Mouse (Mus musculus) kidney, embryonic 14.5 days (tissue): Measurements from ENCODE around the gene Lrrc23. TPM values are rescaled to one million over a fixed set of nuclear protein-coding genes. Genes with fewer than 3 reads are reported as not detected.
A peak's percentile ranks its signal among the peaks of the same experiment; 100 is the strongest.

Experiments used
- ATAC-seq: fragments of 200-750 bp; cut with Nextera tagmentation; 2 replicates; pipeline ENCODE4 v1.8.0; 2017; ENCODE audit warnings: moderate number of reproducible peaks, mild to moderate bottlenecking, moderate TSS enrichment, moderate library complexity; ENCODE audit not compliant: low FRiP score, low TSS enrichment
- H3K27ac ChIP-seq: fragments of 300-500 bp; sonication (generic); 2 replicates; pipeline ENCODE4 v1.5.1; 2014; ENCODE audit warnings: low read depth, mild to moderate bottlenecking, low read length, moderate library complexity, mixed read lengths
- H3K27me3 ChIP-seq: fragments of 300-500 bp; sonication (generic); 2 replicates; pipeline ENCODE4 v1.6.1; 2014; ENCODE audit warnings: mild to moderate bottlenecking, low read length; ENCODE audit not compliant: control insufficient read depth, insufficient read depth
- H3K36me3 ChIP-seq: fragments of 300-500 bp; sonication (generic); 2 replicates; pipeline ENCODE4 v1.6.1; 2014; ENCODE audit warnings: low read length, mixed read lengths; ENCODE audit not compliant: control insufficient read depth, insufficient read depth
- H3K4me1 ChIP-seq: fragments of 300-500 bp; sonication (generic); 2 replicates; pipeline ENCODE4 v1.6.1; 2014; ENCODE audit warnings: low read length, mixed read lengths; ENCODE audit not compliant: control insufficient read depth, insufficient read depth
- H3K4me2 ChIP-seq: fragments of 300-500 bp; sonication (generic); replicated peaks from 2 replicates; pipeline ENCODE4 v1.6.1; 2014; ENCODE audit warnings: low read depth, mild to moderate bottlenecking, low read length
- H3K4me3 ChIP-seq: fragments of 300-500 bp; sonication (generic); 2 replicates; pipeline ENCODE4 v1.5.1; 2014; ENCODE audit warnings: mild to moderate bottlenecking, low read length
- H3K9ac ChIP-seq: fragments of 300-500 bp; sonication (generic); 2 replicates; pipeline ENCODE4 v1.6.1; 2014; ENCODE audit warnings: low read depth, mild to moderate bottlenecking, low read length, moderate library complexity
- H3K9me3 ChIP-seq: fragments of 300-500 bp; sonication (generic); 2 replicates; pipeline ENCODE4 v1.6.1; 2016; ENCODE audit warnings: low read length; ENCODE audit not compliant: control insufficient read depth
- WGBS: fragments of 180-500 bp; shearing (Covaris S2); extraction: QIAGEN DNeasy Blood & Tissue Kit; methylation state at CpG from one replicate; pipeline ENCODE4 v1.1.7; 2014; 5-methylcytosine and 5-hydroxymethylcytosine counted together
- polyA plus RNA-seq: library from polyadenylated mRNA; unstranded; fragments of >200 nt; fragmentation: Nextera tagmentation; extraction: Ambion mirVana; gene quantifications from 2 replicates; pipeline ENCODE4 v1.2.1, GENCODE M21; 2014

Gene Lrrc23
- polyA plus RNA-seq, 1 experiment from 2014 or later: 0.39 TPM

DNA sequence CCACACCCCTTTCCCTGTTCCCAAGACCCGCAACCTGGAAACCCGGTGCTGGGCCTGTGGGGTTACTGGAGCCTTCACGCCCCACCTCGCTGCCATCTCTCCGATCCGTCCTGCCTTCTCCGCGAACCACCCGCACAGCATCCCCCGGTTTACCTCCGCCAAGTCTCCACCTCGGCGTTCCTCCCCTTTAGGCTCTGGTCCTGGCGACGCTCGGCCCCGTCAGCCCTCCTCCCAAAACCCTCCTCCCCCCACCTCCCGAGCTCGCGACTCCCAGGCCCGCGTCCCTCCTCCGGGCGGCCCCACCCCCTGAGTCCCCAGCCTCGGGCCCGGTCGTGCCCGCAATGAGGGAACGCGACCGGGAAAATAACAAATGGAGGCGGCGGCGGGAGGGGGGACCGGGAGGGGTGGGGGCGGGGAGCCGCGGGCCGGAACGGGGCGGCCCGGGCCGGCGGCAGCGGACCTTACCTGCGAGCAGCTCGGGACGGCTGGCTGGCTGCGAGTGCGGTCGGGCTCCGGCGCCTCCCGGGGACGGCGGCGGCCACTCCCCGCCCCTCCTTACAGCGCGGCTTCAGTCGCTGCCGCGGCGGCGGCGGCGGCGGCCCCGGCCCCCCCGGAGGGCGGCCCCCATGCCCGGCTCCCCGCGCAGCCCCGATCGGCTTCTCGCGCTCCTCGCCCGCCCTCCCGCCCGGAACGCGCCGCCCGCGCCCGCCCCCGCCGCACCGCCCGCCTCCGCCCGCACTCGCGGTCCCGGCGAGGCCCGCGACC, 23.5 kb downstream of the Lrrc23 start, which contains the start of the genes Gm45234 and Atn1:
Gm45234 (minus strand) TSS at position 191 of the 765 bp plus-strand sequence.
Atn1 (minus strand) TSS at position 694 of the 765 bp plus-strand sequence.
- peaks cover 43% of the 10 kb centered on the region for H3K4me1 ChIP-seq
- peak; percentile 54 for ATAC-seq
- peaks cover 5% of the 10 kb centered on the region; the same call in 1 of the 2 replicates for H3K36me3 ChIP-seq
- H3K4me3 ChIP-seq: peak within 1 kb of the TSS; percentile 88
- H3K4me2 ChIP-seq: peak within 1 kb of the TSS; percentile 70
- H3K9ac ChIP-seq: peak within 1 kb of the TSS; percentile 97
- H3K9me3 ChIP-seq: no peaks in the 10 kb centered on the region
- WGBS: under 1% methylated on average over 44 of the region's 100 CpGs
- H3K27me3 ChIP-seq: no peaks in the 10 kb centered on the region
- peak within 1 kb of the TSS; percentile 98 for H3K27ac ChIP-seq

DNA sequence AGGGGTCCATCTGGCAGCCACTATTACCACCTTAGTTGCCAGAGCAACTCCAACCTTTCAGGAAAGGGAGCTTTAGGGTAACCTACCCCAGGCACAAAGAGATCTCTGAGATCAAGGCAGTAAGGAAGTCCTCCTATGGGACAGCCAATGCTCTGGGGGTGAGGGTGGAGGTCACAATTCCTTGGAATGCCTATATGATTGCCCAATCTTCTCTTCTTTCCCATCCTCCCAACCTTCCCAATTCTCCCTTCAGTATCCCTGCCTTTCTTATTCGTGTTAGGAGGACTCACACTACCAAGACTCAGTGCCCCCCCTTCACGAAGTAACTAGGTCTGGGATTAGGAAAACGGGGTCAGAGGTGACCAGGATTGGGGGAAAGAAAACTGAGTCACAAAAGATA, 24.2 kb downstream of the Lrrc23 start:
- Histone ChIP-seq H3K4me2 (peak overlapping the region; percentile 70), H3K27ac (0 out of 2 replicates have a peak overlapping the region, but pooled peaks have one; percentile 98), H3K9ac (peak overlapping the region; percentile 97), H3K4me3 (peak overlapping the region; percentile 88), H3K4me1 (peaks cover 43% of the 10 kb centered on the region), H3K27me3 (no peaks in the 10 kb centered on the region), H3K36me3 (peaks cover 7% of the 10 kb centered on the region; the same call in 1 of the 2 replicates), H3K9me3 (no peaks in the 10 kb centered on the region)
- ATAC-seq: no peak
- 3% methylated on average over 3 of the region's 3 CpGs for WGBS

DNA sequence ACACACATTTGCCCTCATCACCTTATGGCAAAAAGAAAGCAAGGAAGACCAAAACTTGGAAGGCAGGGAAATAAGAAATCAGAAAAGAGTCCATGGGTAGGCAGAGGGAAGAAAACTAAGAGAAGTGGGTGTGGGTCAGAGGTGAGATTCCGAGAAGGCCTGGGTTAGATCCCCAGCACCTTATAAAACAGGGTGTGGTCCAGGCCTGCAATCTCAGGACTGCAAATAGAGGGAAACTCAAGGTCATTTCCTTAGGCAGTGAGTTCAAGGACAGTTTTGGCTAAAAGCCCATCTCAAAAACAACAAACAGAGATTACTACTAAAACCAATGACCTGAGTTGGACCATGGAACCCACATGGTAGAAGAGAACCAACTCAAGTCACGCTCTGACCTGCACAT, 25.7 kb downstream of the Lrrc23 start:
- H3K9me3 ChIP-seq: no peaks in the 10 kb centered on the region
- peaks cover 20% of the 10 kb centered on the region for H3K36me3 ChIP-seq
- H3K4me2 ChIP-seq: no peak overlapping the region
- H3K27ac ChIP-seq: no peak overlapping the region
- no peak for ATAC-seq
- H3K4me3 ChIP-seq: no peak overlapping the region; the same call in 1 of the 2 replicates
- H3K4me1 ChIP-seq: peaks cover 34% of the 10 kb centered on the region
- no peaks in the 10 kb centered on the region for H3K27me3 ChIP-seq
- no peak overlapping the region for H3K9ac ChIP-seq
- WGBS: 89% methylated on average over 2 of the region's 2 CpGs

DNA sequence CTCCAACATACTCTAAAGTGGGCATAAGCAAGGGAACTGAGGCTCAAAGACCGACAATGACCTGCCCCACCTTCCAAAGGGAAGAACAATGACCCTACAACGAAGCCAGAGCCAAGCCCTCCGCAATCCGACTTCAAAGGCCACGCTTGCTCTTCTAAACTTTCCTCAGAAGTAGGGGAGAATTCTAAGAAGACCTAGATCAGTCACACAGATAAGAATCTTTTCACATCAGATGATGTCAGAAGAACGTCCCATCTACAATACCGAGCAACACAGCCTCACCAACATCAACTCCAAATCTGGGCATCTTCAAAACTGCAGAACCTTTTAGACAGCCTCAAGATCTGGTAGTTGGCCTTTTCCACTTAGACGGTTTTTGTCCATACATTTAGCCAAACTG, 29.1 kb downstream of the Lrrc23 start:
- peaks cover 45% of the 10 kb centered on the region for H3K36me3 ChIP-seq
- H3K27ac ChIP-seq: no peak overlapping the region
- 79% methylated on average over 8 of the region's 8 CpGs for WGBS
- H3K4me2 ChIP-seq: no peak overlapping the region
- no peaks in the 10 kb centered on the region for H3K27me3 ChIP-seq
- H3K9ac ChIP-seq: 0 out of 2 replicates have a peak overlapping the region, but pooled peaks have one; percentile 18
- no peak overlapping the region for H3K4me3 ChIP-seq
- no peak for ATAC-seq
- H3K4me1 ChIP-seq: peaks cover 28% of the 10 kb centered on the region
- H3K9me3 ChIP-seq: no peaks in the 10 kb centered on the region

DNA sequence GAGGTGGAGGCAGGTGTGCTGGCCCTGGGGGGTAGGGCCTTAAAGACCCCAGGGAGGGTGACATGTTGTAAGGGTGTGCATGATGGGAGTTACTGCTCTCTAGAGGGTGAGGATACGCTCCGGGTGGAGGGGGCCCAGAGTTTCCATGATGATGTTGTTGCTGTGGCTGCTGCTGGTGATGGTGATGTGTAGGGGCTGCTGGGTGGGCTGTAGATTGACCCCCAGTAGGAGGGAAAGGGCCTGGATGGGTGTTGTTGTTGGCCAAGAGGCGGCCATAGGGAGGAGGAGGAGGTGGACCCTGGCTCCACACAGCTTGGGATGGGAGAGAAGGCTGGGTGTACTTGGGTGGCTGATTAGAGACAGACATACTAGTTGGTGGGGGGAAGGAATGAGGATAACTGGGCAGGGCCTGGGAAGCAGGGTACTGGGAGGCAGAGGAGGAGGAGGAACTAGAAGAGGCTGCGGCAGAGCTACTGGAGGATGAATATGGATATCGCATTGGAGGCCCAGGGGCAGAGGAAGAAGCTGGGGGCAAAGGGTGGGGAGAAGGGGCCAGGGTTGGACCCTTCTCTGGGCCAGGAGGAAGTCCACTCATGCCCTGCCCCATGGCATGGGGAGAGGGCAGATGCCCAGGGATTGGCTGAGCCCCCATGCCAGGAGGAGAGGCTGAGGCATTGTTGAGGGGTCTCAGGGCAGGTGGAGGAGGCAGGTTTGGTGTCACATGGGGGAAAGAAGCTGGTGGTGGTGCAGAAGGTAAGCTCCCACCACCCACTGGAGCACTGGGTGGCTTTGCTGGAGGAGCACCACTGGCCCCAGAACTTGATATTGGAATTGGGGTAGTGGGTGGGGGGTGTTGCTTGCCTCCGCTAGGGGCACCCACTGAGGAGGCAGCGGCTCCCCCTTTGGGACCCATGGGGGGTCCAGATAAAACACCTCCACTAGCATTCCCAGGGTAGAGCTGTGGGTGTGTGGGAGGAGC, 32.6 kb downstream of the Lrrc23 start:
- no peak for ATAC-seq
- peak overlapping the region; percentile 47 for H3K4me3 ChIP-seq
- H3K27ac ChIP-seq: no peak overlapping the region
- no peaks in the 10 kb centered on the region for H3K27me3 ChIP-seq
- H3K9ac ChIP-seq: peak overlapping the region; percentile 86; the same call in 1 of the 2 replicates
- WGBS: 87% methylated on average over 7 of the region's 7 CpGs
- peaks cover 66% of the 10 kb centered on the region for H3K36me3 ChIP-seq
- H3K4me1 ChIP-seq: peaks cover 16% of the 10 kb centered on the region
- no peaks in the 10 kb centered on the region for H3K9me3 ChIP-seq
- H3K4me2 ChIP-seq: peak overlapping the region; percentile 96

DNA sequence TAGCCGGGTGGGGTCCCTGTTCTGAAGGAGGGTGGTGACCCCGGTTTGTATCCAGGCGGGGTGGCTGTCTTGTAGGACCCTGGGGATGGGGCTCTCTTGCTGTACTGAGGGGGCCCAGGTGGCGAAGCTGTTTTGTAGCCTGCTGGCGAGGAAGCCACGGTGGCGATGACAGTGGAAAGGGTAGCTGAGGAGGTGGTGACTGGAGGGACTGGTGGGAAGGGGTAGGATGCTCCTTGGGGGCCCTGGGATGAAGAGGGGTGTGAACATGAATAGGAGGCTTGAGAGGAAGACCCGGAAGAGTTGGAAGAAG, 33.3 kb downstream of the Lrrc23 start:
- Histone ChIP-seq H3K27ac (peak overlapping the region; percentile 91), H3K9me3 (no peaks in the 10 kb centered on the region), H3K36me3 (peaks cover 66% of the 10 kb centered on the region), H3K27me3 (no peaks in the 10 kb centered on the region), H3K4me1 (peaks cover 20% of the 10 kb centered on the region), H3K4me2 (peak overlapping the region; percentile 96), H3K4me3 (peak overlapping the region; percentile 47), H3K9ac (peak overlapping the region; percentile 86)
- ATAC-seq: peak; percentile 4; the same call in 1 of the 2 replicates
- WGBS: 15% methylated on average over 8 of the region's 8 CpGs

DNA sequence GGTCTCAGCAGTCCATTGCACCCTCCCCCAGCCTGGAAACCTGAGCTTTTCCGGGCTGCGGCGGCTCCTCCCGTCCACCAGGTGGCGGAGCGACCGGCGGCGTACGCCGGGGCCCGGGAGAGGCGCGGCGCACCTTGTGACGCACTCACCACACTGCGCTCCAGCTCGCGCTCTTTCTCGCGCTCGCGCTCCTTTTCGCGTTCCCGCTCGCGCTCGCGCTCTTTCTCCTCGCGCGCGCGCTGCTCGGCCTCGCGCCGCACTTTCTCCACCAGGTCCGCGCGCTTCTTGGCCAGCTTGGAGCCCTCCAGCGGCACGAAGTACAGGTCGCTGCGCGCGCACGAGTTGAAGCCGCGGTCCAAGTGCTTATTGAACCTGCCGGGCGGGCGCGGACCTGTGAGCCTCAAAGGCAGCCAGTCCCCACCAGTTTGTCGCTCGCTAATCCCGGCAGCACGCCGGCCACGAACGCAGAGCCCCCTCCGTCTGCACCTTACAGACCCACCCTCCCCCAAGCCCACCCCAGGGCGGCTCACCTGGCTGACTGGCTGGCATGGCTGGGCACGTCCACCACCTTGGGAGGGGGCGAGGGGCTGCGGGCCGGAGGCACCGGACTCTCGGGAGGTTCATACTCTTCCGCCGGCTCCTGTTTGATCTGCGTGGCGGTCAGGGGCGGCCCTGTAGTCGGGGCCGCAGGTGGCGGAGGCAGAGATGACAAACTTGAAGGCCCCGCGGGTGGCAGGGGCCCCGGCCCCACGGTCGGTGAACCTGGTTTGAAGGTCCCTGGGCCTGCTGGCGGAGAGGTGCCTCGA, 33.8 kb downstream of the Lrrc23 start:
- H3K36me3 ChIP-seq: peaks cover 63% of the 10 kb centered on the region
- no peaks in the 10 kb centered on the region for H3K9me3 ChIP-seq
- peak overlapping the region; percentile 91 for H3K27ac ChIP-seq
- peak; percentile 83 for ATAC-seq
- no peaks in the 10 kb centered on the region for H3K27me3 ChIP-seq
- under 1% methylated on average over 79 of the region's 85 CpGs for WGBS
- peak overlapping the region; percentile 47 for H3K4me3 ChIP-seq
- peak overlapping the region; percentile 96 for H3K4me2 ChIP-seq
- peak overlapping the region; percentile 86 for H3K9ac ChIP-seq
- H3K4me1 ChIP-seq: peaks cover 20% of the 10 kb centered on the region

DNA sequence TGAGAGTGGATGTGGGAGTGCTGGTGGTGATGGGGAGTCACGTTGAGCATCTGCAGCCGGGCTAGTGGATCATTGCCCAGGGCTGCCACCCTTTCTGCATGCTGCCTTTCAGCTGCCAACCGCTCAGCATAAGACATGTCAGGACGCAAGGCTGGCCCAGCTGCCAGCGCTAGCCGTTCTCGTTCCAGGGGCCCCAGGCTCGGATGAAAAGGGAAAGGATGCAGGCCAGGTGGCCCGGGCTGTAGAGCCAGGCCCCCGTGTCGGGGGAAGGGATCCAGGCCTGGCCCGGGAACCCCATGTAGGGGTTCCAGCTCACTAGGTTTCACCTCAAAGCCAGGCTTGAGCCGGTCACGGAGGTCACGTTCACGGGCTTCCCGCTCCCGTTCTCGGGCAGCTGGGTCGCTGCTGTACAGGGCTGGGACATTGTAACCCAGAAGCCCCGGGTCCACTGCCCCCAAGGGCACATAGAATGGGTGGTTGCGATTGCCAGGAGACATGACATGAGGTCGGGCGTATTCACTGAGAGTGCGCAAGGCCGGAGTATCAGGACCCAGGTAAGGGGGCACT, 34.7 kb downstream of the Lrrc23 start:
- Histone ChIP-seq H3K4me2 (peak overlapping the region; percentile 96), H3K4me1 (peaks cover 22% of the 10 kb centered on the region), H3K4me3 (peak overlapping the region; percentile 47), H3K36me3 (peaks cover 60% of the 10 kb centered on the region), H3K9me3 (no peaks in the 10 kb centered on the region), H3K27me3 (no peaks in the 10 kb centered on the region), H3K27ac (peak overlapping the region; percentile 49; the same call in 1 of the 2 replicates), H3K9ac (peak overlapping the region; percentile 46; the same call in 1 of the 2 replicates)
- no peak; the same call in 1 of the 2 replicates for ATAC-seq
- WGBS: 54% methylated on average over 26 of the region's 26 CpGs
